Mouse (Mus musculus) bone marrow macrophage, adult 2 months (primary cell): ENCODE results near the gene Cnot1.

ENCODE experiments used
- CTCF ChIP-seq: IDR thresholded peaks from 2 replicates; pipeline ENCODE4 v1.5.1; 2012; ENCODE audit warnings: low read depth, mild to moderate bottlenecking, low read length, moderate library complexity
- POLR2A ChIP-seq: IDR thresholded peaks from 2 replicates; pipeline ENCODE4 v1.6.1; 2012; ENCODE audit warnings: mild to moderate bottlenecking, low read depth, low read length, borderline replicate concordance

- TF ChIP-seq CTCF (no peak), POLR2A (no peak)
These were observed 638 bp downstream of the Cnot1 start for GRCm38 (mm10) chr8:95806461-95807191.
